Mouse (Mus musculus) liver, embryonic 14.5 days (tissue): ENCODE results near the gene BC016579. TPM values are rescaled to one million over a fixed set of nuclear protein-coding genes. Genes with fewer than 3 reads are reported as not detected.

Experiments
- ATAC-seq: fragments of 200-750 bp; cut with Nextera tagmentation; 2 replicates; pipeline ENCODE4 v1.8.0; 2017; ENCODE audit warnings: moderate number of reproducible peaks, mild to moderate bottlenecking, moderate library complexity; ENCODE audit not compliant: insufficient read depth
- DNase-seq, 3 experiments: peaks; one replicate each; pipeline ENCODE4 v3.0.0-alpha.2; 2012 to 2013; ENCODE audit warnings: low read depth in 3 of 3, low spot score in 3 of 3
- H3K27ac ChIP-seq: fragments of 300-500 bp; sonication (generic); 2 replicates; pipeline ENCODE4 v1.5.1; 2014; ENCODE audit warnings: moderate library complexity, mild to moderate bottlenecking, control low read depth, inconsistent platforms
- H3K27me3 ChIP-seq: fragments of 300-500 bp; sonication (generic); 2 replicates; pipeline ENCODE4 v1.6.1; 2014; ENCODE audit warnings: mild to moderate bottlenecking, low read length, moderate library complexity; ENCODE audit not compliant: control insufficient read depth, insufficient read depth
- H3K36me3 ChIP-seq: fragments of 300-500 bp; sonication (generic); replicated peaks from 2 replicates; pipeline ENCODE4 v1.6.1; 2014; ENCODE audit warnings: low read depth; ENCODE audit not compliant: control insufficient read depth, insufficient read depth
- H3K4me1 ChIP-seq, 2 experiments: fragments of 200-500 bp in 1 of 2; fragments of 300-500 bp in 1 of 2; sonication (generic) in 1 of 2; replicated peaks; 2 replicates each; pipeline ENCODE4 v1.6.1; 2012 to 2014; ENCODE audit warnings: antibody characterized with exemption in 1 of 2, inconsistent platforms in 1 of 2, low read length in 1 of 2; ENCODE audit not compliant: control insufficient read depth in 2 of 2, insufficient read depth in 2 of 2
- H3K4me2 ChIP-seq: fragments of 300-500 bp; sonication (generic); 2 replicates; pipeline ENCODE4 v1.6.1; 2014; ENCODE audit warnings: low read depth, mild to moderate bottlenecking, control low read depth, moderate library complexity
- H3K4me3 ChIP-seq, 2 experiments: fragments of 200-500 bp in 1 of 2; fragments of 300-500 bp in 1 of 2; sonication (generic) in 1 of 2; 2 replicates each; pipeline ENCODE4 v1.5.1; 2012 to 2014; ENCODE audit warnings: low read depth in 2 of 2, low read length in 2 of 2, mild to moderate bottlenecking in 2 of 2, control low read depth in 1 of 2, inconsistent platforms in 1 of 2, moderate library complexity in 1 of 2; ENCODE audit not compliant: insufficient read depth in 1 of 2
- H3K9ac ChIP-seq: fragments of 300-500 bp; sonication (generic); replicated peaks from 2 replicates; pipeline ENCODE4 v1.6.1; 2014; ENCODE audit warnings: mild to moderate bottlenecking, control low read depth, moderate library complexity
- H3K9me3 ChIP-seq: fragments of 300-500 bp; sonication (generic); 2 replicates; pipeline ENCODE4 v1.6.1; 2016; ENCODE audit warnings: low read length, mixed read lengths; ENCODE audit not compliant: control insufficient read depth
- CTCF ChIP-seq: IDR thresholded peaks from 2 replicates; pipeline ENCODE4 v1.5.1; 2016; ENCODE audit warnings: antibody characterized with exemption, low read depth, control low read depth
- EP300 ChIP-seq: IDR thresholded peaks from 2 replicates; pipeline ENCODE4 v1.6.1; 2016; ENCODE audit warnings: antibody characterized with exemption, low read depth
- WGBS: fragments of 180-500 bp; shearing (Covaris S2); extraction: QIAGEN DNeasy Blood & Tissue Kit; methylation state at CpG from one replicate; pipeline ENCODE4 v1.1.7; 2014; ENCODE audit not compliant: insufficient replicate concordance; 5-methylcytosine and 5-hydroxymethylcytosine counted together
- polyA plus RNA-seq, 2 experiments: library from polyadenylated mRNA; depleted of rRNA in 1 of 2; stranded (reverse) in 1 of 2; unstranded in 1 of 2; fragments of >200 nt; fragmentation: Nextera tagmentation in 1 of 2; extraction: Ambion mirVana in 1 of 2; gene quantifications; 2 replicates each; pipeline versions ENCODE4 v1.2.1 to v1.2.3; 2012 to 2014

BC016579 gene
- polyA plus RNA-seq, 2 experiments = 0.20 to 0.23 TPM

DNA sequence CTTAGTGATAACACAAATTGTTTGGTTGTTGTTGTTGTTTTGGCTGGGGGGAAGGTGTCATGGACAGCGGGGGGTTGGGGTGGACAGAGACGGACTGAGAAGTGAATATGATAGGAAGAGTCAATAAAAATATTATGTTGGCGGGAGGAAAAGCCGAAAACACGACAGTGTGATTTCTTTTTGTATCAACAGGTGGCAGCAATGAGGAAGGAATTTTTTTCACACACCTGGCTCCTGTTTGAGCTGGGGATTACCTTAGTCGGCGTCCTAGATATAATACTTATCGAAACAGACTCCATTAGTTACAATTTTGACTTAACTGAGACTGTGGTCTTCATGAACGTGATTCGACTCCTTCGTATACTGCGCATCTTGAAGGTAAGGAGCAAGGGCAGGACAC, 74.0 kb downstream of the BC016579 start:
- WGBS = 56% methylated on average over 12 of the region's 12 CpGs
- DNase-seq = no peak

More for the DNA sequence above, 74.0 kb downstream of the BC016579 start:
- Histone ChIP-seq H3K9ac (no peak overlapping the region), H3K4me1 (no peaks in the 10 kb centered on the region), H3K36me3 (no peaks in the 10 kb centered on the region), H3K27me3 (no peaks in the 10 kb centered on the region), H3K4me3 (no peak overlapping the region), H3K4me2 (no peak overlapping the region), H3K27ac (no peak overlapping the region), H3K9me3 (no peaks in the 10 kb centered on the region)
- TF ChIP-seq CTCF (no peak), EP300 (no peak)
- no peak for ATAC-seq

Other genes starting within 250 kb of the BC016579 start
- 0.39 and 1.9 TPM in 2 replicates for gene Cd200, start 245.0 kb downstream of the BC016579 start, polyA plus RNA-seq (2012; rRNA removed)
- gene Cd200, start 245.0 kb downstream of the BC016579 start, polyA plus RNA-seq (2014; fragmentation: Nextera tagmentation; extraction: Ambion mirVana) = 0.42 and 0.57 TPM in 2 replicates
- gene Gm609, start 161.1 kb downstream of the BC016579 start, polyA plus RNA-seq (2012; rRNA removed) = 0.03 TPM in 1 of 2 replicates, not detected in the other
- gene Gm609, start 161.1 kb downstream of the BC016579 start, polyA plus RNA-seq (2014; fragmentation: Nextera tagmentation; extraction: Ambion mirVana) = not detected in 2 replicates
- not detected in 2 replicates for gene Gm17783, start 122.0 kb downstream of the BC016579 start, polyA plus RNA-seq (2012; rRNA removed)
- gene Gm17783, start 122.0 kb downstream of the BC016579 start, polyA plus RNA-seq (2014; fragmentation: Nextera tagmentation; extraction: Ambion mirVana) = not detected in 2 replicates
- not detected in 2 replicates for gene Slc9c1, start 118.8 kb downstream of the BC016579 start, polyA plus RNA-seq (2012; rRNA removed)
- not detected in 2 replicates for gene Slc9c1, start 118.8 kb downstream of the BC016579 start, polyA plus RNA-seq (2014; fragmentation: Nextera tagmentation; extraction: Ambion mirVana)
- gene Gcsam, start 43.7 kb downstream of the BC016579 start, polyA plus RNA-seq (2012; rRNA removed) = 0.57 and 0.93 TPM in 2 replicates
- 2.4 and 2.8 TPM in 2 replicates for gene Gcsam, start 43.7 kb downstream of the BC016579 start, polyA plus RNA-seq (2014; fragmentation: Nextera tagmentation; extraction: Ambion mirVana)
- gene Tmprss7, start 39.6 kb upstream of the BC016579 start, polyA plus RNA-seq (2012; rRNA removed) = 0.18 and 0.26 TPM in 2 replicates
- gene Tmprss7, start 39.6 kb upstream of the BC016579 start, polyA plus RNA-seq (2014; fragmentation: Nextera tagmentation; extraction: Ambion mirVana) = 0.08 and 0.15 TPM in 2 replicates
- 0.39 and 0.86 TPM in 2 replicates for gene Tagln3, start 70.5 kb upstream of the BC016579 start, polyA plus RNA-seq (2012; rRNA removed)
- 0.15 TPM in 1 of 2 replicates, not detected in the other for gene Tagln3, start 70.5 kb upstream of the BC016579 start, polyA plus RNA-seq (2014; fragmentation: Nextera tagmentation; extraction: Ambion mirVana)
- 7.2 and 10.1 TPM in 2 replicates for gene Abhd10, start 88.9 kb upstream of the BC016579 start, polyA plus RNA-seq (2012; rRNA removed)
- 16.5 and 17.3 TPM in 2 replicates for gene Abhd10, start 88.9 kb upstream of the BC016579 start, polyA plus RNA-seq (2014; fragmentation: Nextera tagmentation; extraction: Ambion mirVana)